Mouse (Mus musculus) lung, embryonic 14.5 days (tissue): ENCODE data around the gene Chrdl2. TPM values are rescaled to one million over a fixed set of nuclear protein-coding genes. Genes with fewer than 3 reads are reported as not detected.
"Not testable (repeated sequence)": the region's sequence is repeated elsewhere in the genome, so short reads cannot be mapped to it uniquely, and the experiment has no call there.

ENCODE experiments used
- ATAC-seq: fragments of 200-750 bp; cut with Nextera tagmentation; 2 replicates; pipeline ENCODE4 v1.8.0; 2017; ENCODE audit warnings: mild to moderate bottlenecking, moderate TSS enrichment, moderate library complexity; ENCODE audit not compliant: insufficient read depth
- DNase-seq: peaks from one replicate; pipeline ENCODE4 v3.0.0-alpha.2; 2015
- H3K27ac ChIP-seq: fragments of 300-500 bp; sonication (generic); 2 replicates; pipeline ENCODE4 v1.5.1; 2014; ENCODE audit warnings: low read depth, mild to moderate bottlenecking, moderate library complexity
- H3K27me3 ChIP-seq: fragments of 300-500 bp; sonication (generic); 2 replicates; pipeline ENCODE4 v1.6.1; 2014; ENCODE audit warnings: low read length, control low read depth; ENCODE audit not compliant: insufficient read depth
- H3K36me3 ChIP-seq: fragments of 300-500 bp; sonication (generic); 2 replicates; pipeline ENCODE4 v1.6.1; 2014; ENCODE audit warnings: control low read depth; ENCODE audit not compliant: insufficient read depth
- H3K4me1 ChIP-seq: fragments of 300-500 bp; sonication (generic); 2 replicates; pipeline ENCODE4 v1.6.1; 2014; ENCODE audit warnings: antibody characterized with exemption, control low read depth; ENCODE audit not compliant: insufficient read depth
- H3K4me2 ChIP-seq: fragments of 300-500 bp; sonication (generic); 2 replicates; pipeline ENCODE4 v1.6.1; 2014; ENCODE audit warnings: mild to moderate bottlenecking
- H3K4me3 ChIP-seq: fragments of 300-500 bp; sonication (generic); 2 replicates; pipeline ENCODE4 v1.5.1; 2014; ENCODE audit warnings: low read depth, low read length
- H3K9ac ChIP-seq: fragments of 300-500 bp; sonication (generic); 2 replicates; pipeline ENCODE4 v1.6.1; 2014
- H3K9me3 ChIP-seq: fragments of 300-500 bp; sonication (generic); 2 replicates; pipeline ENCODE4 v1.6.1; 2016; ENCODE audit warnings: low read depth, low read length, control low read depth
- CTCF ChIP-seq: IDR thresholded peaks from 2 replicates; pipeline ENCODE4 v1.5.1; 2016; ENCODE audit warnings: antibody characterized with exemption, low read depth
- WGBS: fragments of 180-500 bp; shearing (Covaris S2); extraction: QIAGEN DNeasy Blood & Tissue Kit; methylation state at CpG from one replicate; pipeline ENCODE4 v1.1.7; 2014; 5-methylcytosine and 5-hydroxymethylcytosine counted together
- polyA plus RNA-seq: library from polyadenylated mRNA; unstranded; fragments of >200 nt; fragmentation: Nextera tagmentation; extraction: Ambion mirVana; gene quantifications from 2 replicates; pipeline ENCODE4 v1.2.1, GENCODE M21; 2014

Chrdl2 gene
- polyA plus RNA-seq, 1 experiment from 2014 or later, result 0.12 TPM

- H3K9ac ChIP-seq, result no peak overlapping the region
- no peaks in the 10 kb centered on the region for H3K9me3 ChIP-seq
- H3K27me3 ChIP-seq, result no peaks in the 10 kb centered on the region
- WGBS, result 64% methylated on average over 7 of the region's 7 CpGs
- no peak for ATAC-seq
- TF ChIP-seq CTCF, result no peak
- H3K27ac ChIP-seq, result no peak overlapping the region
- peak; percentile 58 for DNase-seq
- H3K4me2 ChIP-seq, result no peak overlapping the region
- no peaks in the 10 kb centered on the region for H3K36me3 ChIP-seq
- H3K4me3 ChIP-seq, result no peak overlapping the region
- H3K4me1 ChIP-seq, result no peaks in the 10 kb centered on the region
These were observed 30.1 kb downstream of the Chrdl2 start for GRCm38 (mm10) chr7:100036050-100036449.

- Histone ChIP-seq H3K36me3 (no peaks in the 10 kb centered on the region), H3K9me3 (no peaks in the 10 kb centered on the region), H3K27ac (no peak overlapping the region), H3K27me3 (no peaks in the 10 kb centered on the region), H3K4me3 (no peak overlapping the region), H3K9ac (no peak overlapping the region), H3K4me2 (no peak overlapping the region), H3K4me1 (no peaks in the 10 kb centered on the region)
- DNase-seq, result no peak
- no peak for TF ChIP-seq CTCF
- 62% methylated on average over 3 of the region's 3 CpGs for WGBS
- ATAC-seq, result no peak
These were observed 30.5 kb downstream of the Chrdl2 start for GRCm38 (mm10) chr7:100036495-100036894.

- no peak overlapping the region for H3K9ac ChIP-seq
- ATAC-seq, result no peak
- peak overlapping the region; percentile 35; the same call in 1 of the 2 replicates for H3K4me2 ChIP-seq
- WGBS, result 15% methylated on average over 31 of the region's 31 CpGs
- DNase-seq, result no peak
- no peak for TF ChIP-seq CTCF
- no peaks in the 10 kb centered on the region for H3K36me3 ChIP-seq
- no peaks in the 10 kb centered on the region for H3K27me3 ChIP-seq
- no peak overlapping the region for H3K4me3 ChIP-seq
- H3K27ac ChIP-seq, result no peak overlapping the region
- no peaks in the 10 kb centered on the region for H3K4me1 ChIP-seq
- H3K9me3 ChIP-seq, result no peaks in the 10 kb centered on the region
These were observed 36.1 kb downstream of the Chrdl2 start for GRCm38 (mm10) chr7:100042120-100042519.

GRCm38 (mm10) chr7:100043096-100043495 is 37.1 kb downstream of the Chrdl2 start:
- Histone ChIP-seq H3K9ac (no peak overlapping the region), H3K4me1 (no peaks in the 10 kb centered on the region), H3K27me3 (no peaks in the 10 kb centered on the region), H3K4me2 (no peak overlapping the region), H3K27ac (no peak overlapping the region), H3K4me3 (no peak overlapping the region), H3K9me3 (no peaks in the 10 kb centered on the region), H3K36me3 (no peaks in the 10 kb centered on the region)
- no peak for TF ChIP-seq CTCF
- DNase-seq (no peak), ATAC-seq (no peak)
- WGBS, result 86% methylated on average over 5 of the region's 5 CpGs

- no peak for TF ChIP-seq CTCF
- no peak overlapping the region for H3K4me2 ChIP-seq
- WGBS, result 11% methylated on average over 4 of the region's 4 CpGs
These were observed 37.6 kb downstream of the Chrdl2 start for GRCm38 (mm10) chr7:100043605-100044031.

GRCm38 (mm10) chr7:100046486-100046885 is 40.5 kb downstream of the Chrdl2 start:
- no peak overlapping the region for H3K9ac ChIP-seq
- H3K4me1 ChIP-seq, result no peaks in the 10 kb centered on the region
- no peak for DNase-seq
- TF ChIP-seq CTCF, result no peak
- no peak overlapping the region for H3K4me2 ChIP-seq
- H3K27me3 ChIP-seq, result no peaks in the 10 kb centered on the region
- no peaks in the 10 kb centered on the region for H3K9me3 ChIP-seq
- H3K27ac ChIP-seq, result no peak overlapping the region
- no peaks in the 10 kb centered on the region for H3K36me3 ChIP-seq
- ATAC-seq, result no peak
- WGBS, result 64% methylated on average over 2 of the region's 2 CpGs
- H3K4me3 ChIP-seq, result no peak overlapping the region

More at GRCm38 (mm10) chr7:100043605-100044031, 37.6 kb downstream of the Chrdl2 start:
- H3K4me3 ChIP-seq, result no peak overlapping the region
- H3K36me3 ChIP-seq, result no peaks in the 10 kb centered on the region
- no peaks in the 10 kb centered on the region for H3K9me3 ChIP-seq
- H3K27ac ChIP-seq, result no peak overlapping the region
- no peaks in the 10 kb centered on the region for H3K27me3 ChIP-seq
- no peak for DNase-seq
- no peaks in the 10 kb centered on the region for H3K4me1 ChIP-seq
- no peak overlapping the region for H3K9ac ChIP-seq
- ATAC-seq, result peak; percentile 8; the same call in 1 of the 2 replicates

GRCm38 (mm10) chr7:100051904-100052303 is 45.9 kb downstream of the Chrdl2 start:
- no peak overlapping the region for H3K9ac ChIP-seq
- no peak for ATAC-seq
- no peaks in the 10 kb centered on the region for H3K9me3 ChIP-seq
- 56% methylated on average over 4 of the region's 4 CpGs for WGBS
- no peak overlapping the region for H3K27ac ChIP-seq
- no peaks in the 10 kb centered on the region for H3K36me3 ChIP-seq
- no peak for TF ChIP-seq CTCF
- no peaks in the 10 kb centered on the region for H3K27me3 ChIP-seq
- DNase-seq, result no peak
- H3K4me2 ChIP-seq, result no peak overlapping the region
- no peak overlapping the region for H3K4me3 ChIP-seq
- no peaks in the 10 kb centered on the region for H3K4me1 ChIP-seq

- H3K4me1 ChIP-seq, H3K9ac ChIP-seq, H3K36me3 ChIP-seq, H3K27me3 ChIP-seq, H3K4me3 ChIP-seq, H3K27ac ChIP-seq, DNase-seq, H3K4me2 ChIP-seq, H3K9me3 ChIP-seq, ATAC-seq: not testable (repeated sequence)
- 83% methylated on average over 2 of the region's 2 CpGs for WGBS
These were observed 47.0 kb downstream of the Chrdl2 start for GRCm38 (mm10) chr7:100052991-100053390.
